Mouse (Mus musculus): Measurements from ENCODE around the gene Khsrp. TPM values are rescaled to one million over a fixed set of nuclear protein-coding genes. Genes with fewer than 3 reads are reported as not detected.

The Khsrp gene
- polyA plus RNA-seq, 1 experiment from 2014 or later = 35.6 TPM

DNA sequence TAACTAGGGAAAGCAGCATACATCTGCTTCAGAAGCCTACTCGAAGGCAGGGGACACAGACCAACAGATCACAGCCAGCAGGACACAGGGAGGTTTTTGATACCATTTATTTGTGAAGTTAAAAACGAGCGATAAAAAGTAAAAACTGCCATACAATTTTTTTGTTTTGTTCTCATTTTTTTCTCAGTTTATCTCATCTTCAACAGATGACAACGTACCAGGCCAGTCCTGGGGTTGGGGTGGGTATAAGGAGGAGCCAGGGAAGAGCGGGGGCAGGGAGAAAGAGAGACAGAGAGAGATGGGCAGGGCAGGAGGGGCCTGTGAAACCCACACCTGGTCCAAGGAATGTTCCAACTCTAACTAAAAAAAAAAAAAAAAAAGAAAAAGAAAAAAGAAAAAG, 10.4 kb downstream of the Khsrp start:
- DNase-seq (ENCODE audit: low spot score) (no peak), ATAC-seq (replicated peaks; ENCODE audit: low FRiP score, low read depth) (no peak)
- H3K4me3 ChIP-seq (replicated peaks; ENCODE audit: low read depth, low read length) = no peak overlapping the region
- no peaks in the 10 kb centered on the region for H3K4me1 ChIP-seq (replicated peaks; ENCODE audit: insufficient read depth, low read length)
- H3K4me2 ChIP-seq (ENCODE audit: low read length) = no peak overlapping the region
- H3K9me3 ChIP-seq (replicated peaks; ENCODE audit: low read length) = no peaks in the 10 kb centered on the region
- H3K36me3 ChIP-seq (ENCODE audit: insufficient read depth, low read length) = peaks cover 52% of the 10 kb centered on the region
- WGBS = 92% methylated on average over 5 of the region's 5 CpGs
- H3K27ac ChIP-seq = no peak overlapping the region
- H3K9ac ChIP-seq (ENCODE audit: low read depth, low read length) = no peak overlapping the region
- TF ChIP-seq CTCF (IDR thresholded peaks at IDR 0.05; ENCODE audit: low read depth) = no peak
- H3K27me3 ChIP-seq (ENCODE audit: insufficient read depth, low read length) = no peaks in the 10 kb centered on the region

DNA sequence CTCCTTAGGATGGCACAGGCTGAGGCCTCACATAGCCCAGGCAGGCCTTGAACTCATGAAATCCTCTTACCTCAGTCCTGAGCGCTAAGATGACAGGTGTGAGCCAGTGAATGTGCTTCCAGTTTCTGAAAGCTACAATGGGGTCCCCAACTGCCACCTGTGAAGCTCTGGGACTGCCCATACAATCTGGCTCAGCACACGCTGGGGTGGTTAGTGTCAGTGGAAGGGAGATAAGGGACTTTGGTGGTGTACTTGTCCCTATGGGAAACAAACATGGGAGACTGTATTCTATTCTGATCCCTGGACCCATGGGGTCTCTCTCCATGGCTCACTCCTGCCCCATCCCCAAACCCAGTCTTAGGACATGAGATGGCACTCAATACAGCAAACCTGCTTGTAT, 11.6 kb downstream of the Khsrp start:
- Histone ChIP-seq H3K9ac (ENCODE audit: low read depth, low read length) (no peak overlapping the region), H3K27ac (no peak overlapping the region), H3K4me3 (replicated peaks; ENCODE audit: low read depth, low read length) (no peak overlapping the region), H3K9me3 (replicated peaks; ENCODE audit: low read length) (no peaks in the 10 kb centered on the region), H3K4me1 (replicated peaks; ENCODE audit: insufficient read depth, low read length) (no peaks in the 10 kb centered on the region), H3K4me2 (ENCODE audit: low read length) (no peak overlapping the region), H3K36me3 (ENCODE audit: insufficient read depth, low read length) (peaks cover 40% of the 10 kb centered on the region), H3K27me3 (ENCODE audit: insufficient read depth, low read length) (no peaks in the 10 kb centered on the region)
- no peak for TF ChIP-seq CTCF (IDR thresholded peaks at IDR 0.05; ENCODE audit: low read depth)
- ATAC-seq (replicated peaks; ENCODE audit: low FRiP score, low read depth) (no peak; the same call in 1 of the 2 replicates), DNase-seq (ENCODE audit: low spot score) (no peak)
- 79% methylated on average over 2 of the region's 2 CpGs for WGBS

DNA sequence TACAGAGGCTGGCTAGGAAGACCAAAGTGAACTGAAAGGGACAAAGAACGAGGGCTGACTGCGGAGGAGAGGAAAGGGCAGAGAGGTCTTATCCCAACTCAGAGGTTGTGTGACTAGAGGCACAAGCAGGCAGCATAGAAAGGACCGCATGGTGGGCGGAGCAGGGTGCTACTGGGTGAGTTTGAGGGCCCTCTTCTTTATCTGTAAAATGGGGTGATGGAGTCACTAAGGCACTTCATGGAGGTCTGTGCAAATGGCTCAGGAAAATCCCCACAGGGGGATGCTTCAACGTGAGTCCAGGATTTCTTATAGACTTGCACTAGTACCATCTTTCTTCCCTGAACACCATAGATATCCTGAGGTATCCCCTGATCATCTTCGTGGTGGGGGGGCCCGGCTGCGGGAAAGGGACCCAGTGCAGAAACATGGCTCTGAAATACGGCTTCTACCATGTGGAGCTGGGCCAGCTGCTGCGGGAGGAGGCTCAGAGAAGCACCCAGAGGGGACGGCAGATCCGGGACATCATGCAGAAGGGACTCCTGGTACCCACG, 19.0 kb downstream of the Khsrp start:
- H3K9ac ChIP-seq (ENCODE audit: low read depth, low read length) = peak overlapping the region; percentile 78; the same call in 1 of the 2 replicates
- no peaks in the 10 kb centered on the region for H3K27me3 ChIP-seq (ENCODE audit: insufficient read depth, low read length)
- ATAC-seq (replicated peaks; ENCODE audit: low FRiP score, low read depth) (no peak), DNase-seq (ENCODE audit: low spot score) (no peak)
- no peaks in the 10 kb centered on the region for H3K9me3 ChIP-seq (replicated peaks; ENCODE audit: low read length)
- H3K4me2 ChIP-seq (ENCODE audit: low read length) = peak overlapping the region; percentile 91
- H3K4me3 ChIP-seq (replicated peaks; ENCODE audit: low read depth, low read length) = peak overlapping the region; percentile 59
- 59% methylated on average over 13 of the region's 13 CpGs for WGBS
- no peak for TF ChIP-seq CTCF (IDR thresholded peaks at IDR 0.05; ENCODE audit: low read depth)
- H3K4me1 ChIP-seq (replicated peaks; ENCODE audit: insufficient read depth, low read length) = peaks cover 10% of the 10 kb centered on the region; the same call in 1 of the 2 replicates
- H3K36me3 ChIP-seq (ENCODE audit: insufficient read depth, low read length) = peaks cover 11% of the 10 kb centered on the region; the same call in 1 of the 2 replicates
- peak overlapping the region; percentile 91 for H3K27ac ChIP-seq

DNA sequence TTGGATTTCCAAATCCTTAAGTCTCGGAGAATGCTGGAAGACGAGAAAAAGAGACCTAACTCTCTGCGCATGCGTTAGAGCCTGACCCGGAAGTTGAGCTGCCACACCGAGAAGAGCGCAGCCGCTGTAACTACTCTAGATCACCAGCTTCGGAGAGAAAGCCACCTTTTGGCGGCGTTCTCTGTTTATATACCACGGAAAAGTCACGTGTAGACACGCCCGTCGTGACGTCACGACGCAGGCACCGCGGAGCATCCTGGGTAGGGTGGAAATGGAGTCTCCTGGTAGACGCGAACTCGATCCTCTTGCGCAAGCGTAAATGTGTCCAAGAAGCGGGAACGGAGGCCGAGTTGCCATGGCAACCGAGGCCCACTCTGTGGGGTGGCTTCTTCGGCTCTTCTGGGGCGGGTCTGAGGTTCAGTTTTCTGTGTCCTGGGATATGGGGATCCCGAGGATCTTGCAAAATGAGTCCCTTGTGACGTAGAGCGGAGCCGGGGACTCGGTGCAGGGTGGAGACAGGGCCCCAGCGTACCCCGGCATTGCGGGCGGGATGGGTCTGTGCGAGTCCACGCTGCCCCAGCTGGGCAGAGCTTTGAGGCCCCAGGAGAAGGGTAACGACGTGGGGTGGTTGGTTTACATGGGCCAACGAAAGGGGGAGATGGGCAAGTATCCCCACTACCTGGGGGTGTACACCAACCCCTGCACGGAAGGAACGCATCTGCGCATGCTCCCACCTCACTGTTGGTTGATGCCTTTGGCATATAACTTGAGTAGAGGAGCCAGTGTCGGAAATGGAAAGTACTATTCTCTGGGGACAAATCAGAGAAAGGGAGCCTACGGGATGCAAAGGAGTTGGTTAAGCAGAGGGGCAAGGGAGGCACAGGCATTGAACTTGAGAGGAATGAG, 19.8 kb downstream of the Khsrp start, which contains the start of the genes Gtf2f1 and Gm17949:
Gene Gtf2f1 (minus strand): TSS at position 53 of the 906 bp plus-strand sequence.
Gene Gm17949 (plus strand): TSS at position 234 of the 906 bp plus-strand sequence.
- peaks cover 18% of the 10 kb centered on the region for H3K36me3 ChIP-seq (ENCODE audit: insufficient read depth, low read length)
- peak within 1 kb of the TSS; percentile 78 for H3K9ac ChIP-seq (ENCODE audit: low read depth, low read length)
- DNase-seq (ENCODE audit: low spot score) = peak; percentile 98
- TF ChIP-seq CTCF (IDR thresholded peaks at IDR 0.05; ENCODE audit: low read depth) = peak; percentile 11; the same call in 1 of the 2 replicates
- peak within 1 kb of the TSS; percentile 91 for H3K4me2 ChIP-seq (ENCODE audit: low read length)
- peak within 1 kb of the TSS; percentile 59 for H3K4me3 ChIP-seq (replicated peaks; ENCODE audit: low read depth, low read length)
- peaks cover 10% of the 10 kb centered on the region; the same call in 1 of the 2 replicates for H3K4me1 ChIP-seq (replicated peaks; ENCODE audit: insufficient read depth, low read length)
- no peaks in the 10 kb centered on the region for H3K27me3 ChIP-seq (ENCODE audit: insufficient read depth, low read length)
- peak; percentile 91 for ATAC-seq (replicated peaks; ENCODE audit: low FRiP score, low read depth)
- no peaks in the 10 kb centered on the region for H3K9me3 ChIP-seq (replicated peaks; ENCODE audit: low read length)
- under 1% methylated on average over 51 of the region's 51 CpGs for WGBS
- peak within 1 kb of the TSS; percentile 91 for H3K27ac ChIP-seq

DNA sequence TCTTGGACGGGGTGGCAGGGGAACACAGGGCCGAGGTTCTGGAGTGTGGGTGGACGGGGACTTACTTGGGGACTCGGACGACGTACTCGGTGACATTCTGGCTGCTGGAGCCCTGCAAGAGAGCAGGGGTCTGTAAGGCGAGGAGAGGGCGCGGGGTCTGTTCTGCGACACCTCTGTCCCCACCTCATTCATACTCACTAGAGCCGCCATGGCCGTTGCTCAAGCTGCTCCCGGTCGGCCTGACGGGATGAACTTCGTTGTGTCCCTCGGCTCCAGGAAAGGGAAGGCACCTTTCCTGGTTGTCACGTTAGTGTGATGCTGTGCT, 20.4 kb downstream of the Khsrp start:
- no peak for DNase-seq (ENCODE audit: low spot score)
- H3K9ac ChIP-seq (ENCODE audit: low read depth, low read length) = peak overlapping the region; percentile 64
- peak; percentile 29 for ATAC-seq (replicated peaks; ENCODE audit: low FRiP score, low read depth)
- H3K4me2 ChIP-seq (ENCODE audit: low read length) = peak overlapping the region; percentile 72
- H3K4me3 ChIP-seq (replicated peaks; ENCODE audit: low read depth, low read length) = peak overlapping the region; percentile 59
- no peaks in the 10 kb centered on the region for H3K27me3 ChIP-seq (ENCODE audit: insufficient read depth, low read length)
- peaks cover 10% of the 10 kb centered on the region; the same call in 1 of the 2 replicates for H3K4me1 ChIP-seq (replicated peaks; ENCODE audit: insufficient read depth, low read length)
- H3K9me3 ChIP-seq (replicated peaks; ENCODE audit: low read length) = no peaks in the 10 kb centered on the region
- WGBS = under 1% methylated on average over 19 of the region's 19 CpGs
- H3K36me3 ChIP-seq (ENCODE audit: insufficient read depth, low read length) = peaks cover 23% of the 10 kb centered on the region
- TF ChIP-seq CTCF (IDR thresholded peaks at IDR 0.05; ENCODE audit: low read depth) = no peak
- peak overlapping the region; percentile 65 for H3K27ac ChIP-seq

DNA sequence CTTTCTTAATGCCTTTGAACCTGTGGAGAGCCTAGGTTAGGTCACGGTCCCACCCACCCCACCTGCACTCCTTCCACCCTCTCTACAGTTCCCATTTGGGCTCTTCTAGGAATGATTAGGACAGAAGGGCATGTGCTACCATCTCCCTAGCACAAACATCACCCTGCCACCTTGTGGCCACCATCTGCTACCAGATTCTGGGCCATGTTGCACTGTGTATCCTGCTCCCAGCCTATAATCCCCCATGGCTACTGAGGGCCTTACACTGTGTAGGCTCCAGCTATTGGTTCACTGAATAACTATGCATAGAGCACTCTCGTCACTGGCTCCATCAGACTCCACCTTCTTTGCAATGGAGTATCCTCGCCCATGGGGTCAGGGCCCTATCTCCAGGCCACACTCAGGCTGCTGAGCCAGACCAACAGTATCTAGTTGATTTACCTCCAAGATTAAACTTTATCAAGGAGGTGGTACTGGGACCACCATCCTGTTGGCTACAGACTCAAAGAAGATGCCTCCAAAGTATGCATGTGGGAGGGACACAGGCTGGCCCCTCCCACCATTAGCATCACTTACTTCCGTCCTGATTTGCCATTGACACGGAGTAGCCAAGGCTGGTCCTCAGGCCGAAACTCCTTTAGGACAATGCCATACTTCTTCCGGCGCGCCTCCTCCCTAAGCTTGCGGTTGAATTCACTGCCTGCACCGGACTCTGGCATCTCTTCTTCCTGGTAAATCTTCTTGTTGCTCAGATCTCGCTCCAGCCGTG, 24.0 kb downstream of the Khsrp start:
- ATAC-seq (replicated peaks; ENCODE audit: low FRiP score, low read depth) (no peak), DNase-seq (ENCODE audit: low spot score) (no peak)
- Histone ChIP-seq H3K4me3 (replicated peaks; ENCODE audit: low read depth, low read length) (no peak overlapping the region), H3K4me2 (ENCODE audit: low read length) (no peak overlapping the region), H3K9ac (ENCODE audit: low read depth, low read length) (no peak overlapping the region), H3K27me3 (ENCODE audit: insufficient read depth, low read length) (no peaks in the 10 kb centered on the region), H3K27ac (no peak overlapping the region), H3K9me3 (replicated peaks; ENCODE audit: low read length) (no peaks in the 10 kb centered on the region), H3K36me3 (ENCODE audit: insufficient read depth, low read length) (peaks cover 53% of the 10 kb centered on the region), H3K4me1 (replicated peaks; ENCODE audit: insufficient read depth, low read length) (peaks cover 10% of the 10 kb centered on the region; the same call in 1 of the 2 replicates)
- TF ChIP-seq CTCF (IDR thresholded peaks at IDR 0.05; ENCODE audit: low read depth) = peak; percentile 55
- 94% methylated on average over 13 of the region's 13 CpGs for WGBS
